Mouse (Mus musculus): Measurements from ENCODE around the gene Spns3.

GRCm38 (mm10) chr11:72597780-72598179 lies 47.5 kb upstream of the Spns3 start:
- TF ChIP-seq POLR2A (IDR thresholded peaks at IDR 0.05; ENCODE audit: insufficient read depth, low read length) (no peak), CTCF (IDR thresholded peaks at IDR 0.05; ENCODE audit: low read depth, low read length) (no peak)

Data from ES-Bruce4 (cell line).